Mouse (Mus musculus): ENCODE results near the gene Amdhd1. TPM values are rescaled to one million over a fixed set of nuclear protein-coding genes. Genes with fewer than 3 reads are reported as not detected.

The Amdhd1 gene
- polyA plus RNA-seq, 1 experiment = 0.14 TPM

GRCm38 (mm10) chr10:93520994-93521393 is 18.8 kb downstream of the Amdhd1 start:
- Histone ChIP-seq H3K4me2 (ENCODE audit: low read depth) (no peak overlapping the region), H3K4me3 (no peak overlapping the region)

DNA sequence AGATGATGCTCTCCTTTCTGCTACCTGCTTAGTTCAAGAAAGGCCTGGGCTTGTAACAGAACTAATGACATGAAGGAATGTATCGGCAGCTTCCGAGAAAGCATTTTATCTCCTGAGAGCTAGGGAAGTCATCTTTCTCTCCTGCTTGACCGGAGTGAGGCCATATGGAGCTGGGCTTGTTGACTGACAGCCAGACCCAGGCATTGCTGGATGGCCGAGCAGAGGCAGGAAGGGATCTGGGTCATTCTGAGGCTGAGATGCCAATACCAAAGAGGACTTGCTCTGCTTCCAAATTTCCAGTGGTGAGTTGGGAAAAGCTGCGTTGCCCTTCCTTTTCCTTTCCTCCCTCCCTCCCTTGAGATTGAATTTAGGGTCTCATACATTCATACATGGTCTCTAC is 20.1 kb downstream of the Amdhd1 start:
- TF ChIP-seq E2F4 (IDR thresholded peaks at IDR 0.05; ENCODE audit: insufficient read depth) = no peak
- H3K4me3 ChIP-seq = no peak overlapping the region
- H3K27me3 ChIP-seq (ENCODE audit: control insufficient read depth, insufficient read depth, insufficient read length) = no peaks in the 10 kb centered on the region
- no peak overlapping the region for H3K4me2 ChIP-seq (ENCODE audit: low read depth)
- H3ac ChIP-seq (ENCODE audit: control insufficient read depth, insufficient read length) = no peak overlapping the region
- H3K36me3 ChIP-seq (ENCODE audit: control insufficient read depth, insufficient read depth) = no peaks in the 10 kb centered on the region
- H3K79me2 ChIP-seq (ENCODE audit: control insufficient read depth, insufficient read depth) = no peaks in the 10 kb centered on the region

More at GRCm38 (mm10) chr10:93520994-93521393, 18.8 kb downstream of the Amdhd1 start:
- TF ChIP-seq POLR2AphosphoS2 (IDR thresholded peaks at IDR 0.05; ENCODE audit: insufficient read length, low read depth) (no peak), MYOD1 (IDR thresholded peaks at IDR 0.05; ENCODE audit: control insufficient read depth in 1 of 3, insufficient read length in 2 of 3, low read depth in 2 of 3) (no peak), TCF3 (IDR thresholded peaks at IDR 0.05; ENCODE audit: insufficient read length, low read depth) (no peak), MAX (IDR thresholded peaks at IDR 0.05; ENCODE audit: low read depth) (no peak), POLR2A (IDR thresholded peaks at IDR 0.05; ENCODE audit: insufficient read length, low read depth) (no peak), SRF (IDR thresholded peaks at IDR 0.05; ENCODE audit: control insufficient read depth, insufficient read length, low read depth) (no peak), USF1 (IDR thresholded peaks at IDR 0.05; ENCODE audit: low read depth) (no peak), TCF12 (IDR thresholded peaks at IDR 0.05; ENCODE audit: insufficient read depth, poor library complexity, severe bottlenecking) (no peak), REST (IDR thresholded peaks at IDR 0.05; ENCODE audit: insufficient read depth, insufficient read length) (no peak), CEBPB (IDR thresholded peaks at IDR 0.05; ENCODE audit: insufficient read depth, poor library complexity, severe bottlenecking) (no peak), MYOG (IDR thresholded peaks at IDR 0.05; ENCODE audit: control insufficient read depth in 1 of 3, insufficient read depth in 1 of 3, insufficient read length in 2 of 3, low read depth in 2 of 3) (no peak), E2F4 (IDR thresholded peaks at IDR 0.05; ENCODE audit: insufficient read depth) (no peak)
- Histone ChIP-seq H3K79me2 (ENCODE audit: control insufficient read depth, insufficient read depth) (no peaks in the 10 kb centered on the region), H3K27me3 (ENCODE audit: control insufficient read depth, insufficient read depth, insufficient read length) (no peaks in the 10 kb centered on the region), H3K36me3 (ENCODE audit: control insufficient read depth, insufficient read depth) (no peaks in the 10 kb centered on the region), H3ac (ENCODE audit: control insufficient read depth, insufficient read length) (no peak overlapping the region)

DNA sequence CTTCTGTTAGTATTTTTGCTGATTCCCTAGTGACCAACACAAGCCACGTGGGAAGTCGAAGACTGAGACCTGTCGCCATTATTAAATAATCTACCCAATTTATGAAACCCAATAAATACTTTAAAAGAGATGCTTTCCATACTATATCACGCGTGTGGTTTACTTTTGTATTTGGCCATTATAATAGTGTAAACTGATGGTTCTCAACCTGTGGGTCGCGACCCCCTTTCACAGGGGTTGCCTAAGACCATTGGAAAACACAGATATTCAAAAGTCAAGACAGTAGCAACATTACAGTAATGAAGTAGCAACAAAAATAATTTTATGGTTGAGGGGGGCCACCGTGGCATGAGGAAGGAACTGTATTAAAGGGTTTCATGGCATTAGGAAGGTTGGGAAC is 20.7 kb downstream of the Amdhd1 start:
- H3K79me2 ChIP-seq (ENCODE audit: control insufficient read depth, insufficient read depth) = no peaks in the 10 kb centered on the region
- TF ChIP-seq TCF12 (IDR thresholded peaks at IDR 0.05; ENCODE audit: insufficient read depth, poor library complexity, severe bottlenecking) (no peak), SRF (IDR thresholded peaks at IDR 0.05; ENCODE audit: control insufficient read depth, insufficient read length, low read depth) (no peak), MAX (IDR thresholded peaks at IDR 0.05; ENCODE audit: low read depth) (no peak), CEBPB (IDR thresholded peaks at IDR 0.05; ENCODE audit: insufficient read depth, poor library complexity, severe bottlenecking) (no peak), MYOD1 (IDR thresholded peaks at IDR 0.05; ENCODE audit: control insufficient read depth in 1 of 3, insufficient read length in 2 of 3, low read depth in 2 of 3) (no peak), MYOG (IDR thresholded peaks at IDR 0.05; ENCODE audit: control insufficient read depth in 1 of 3, insufficient read depth in 1 of 3, insufficient read length in 2 of 3, low read depth in 2 of 3) (no peak), E2F4 (IDR thresholded peaks at IDR 0.05; ENCODE audit: insufficient read depth) (no peak), POLR2AphosphoS2 (IDR thresholded peaks at IDR 0.05; ENCODE audit: insufficient read length, low read depth) (no peak), USF1 (IDR thresholded peaks at IDR 0.05; ENCODE audit: low read depth) (no peak), TCF3 (IDR thresholded peaks at IDR 0.05; ENCODE audit: insufficient read length, low read depth) (no peak), POLR2A (IDR thresholded peaks at IDR 0.05; ENCODE audit: insufficient read length, low read depth) (no peak)
- H3K36me3 ChIP-seq (ENCODE audit: control insufficient read depth, insufficient read depth) = no peaks in the 10 kb centered on the region
- H3K4me3 ChIP-seq = no peak overlapping the region
- no peak overlapping the region for H3ac ChIP-seq (ENCODE audit: control insufficient read depth, insufficient read length)
- no peaks in the 10 kb centered on the region for H3K27me3 ChIP-seq (ENCODE audit: control insufficient read depth, insufficient read depth, insufficient read length)
- no peak overlapping the region for H3K4me2 ChIP-seq (ENCODE audit: low read depth)

DNA sequence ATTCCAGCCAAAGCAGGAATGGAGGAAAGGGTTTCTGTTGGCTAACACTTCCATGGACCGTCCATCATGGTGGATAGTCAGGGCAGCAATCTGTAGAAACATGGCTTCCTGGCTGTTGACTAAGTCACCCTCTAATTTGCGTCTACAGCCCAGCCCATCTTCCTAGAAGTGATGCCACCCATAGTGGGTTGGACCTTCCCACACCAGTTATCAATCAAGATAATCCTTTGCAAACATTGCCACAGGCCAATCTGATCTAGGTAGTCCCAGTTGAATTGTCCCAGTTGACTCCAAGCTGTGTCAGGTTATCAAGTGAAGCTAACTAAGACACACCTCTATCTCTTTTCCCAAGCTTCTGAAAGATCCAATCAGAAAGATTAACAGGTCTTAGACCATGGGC is 21.2 kb downstream of the Amdhd1 start:
- TF ChIP-seq TCF3 (IDR thresholded peaks at IDR 0.05; ENCODE audit: insufficient read length, low read depth) (no peak), POLR2AphosphoS2 (IDR thresholded peaks at IDR 0.05; ENCODE audit: insufficient read length, low read depth) (no peak), MYOD1 (IDR thresholded peaks at IDR 0.05; ENCODE audit: control insufficient read depth in 1 of 3, insufficient read length in 2 of 3, low read depth in 2 of 3) (no peak), MAX (IDR thresholded peaks at IDR 0.05; ENCODE audit: low read depth) (no peak), MYOG (IDR thresholded peaks at IDR 0.05; ENCODE audit: control insufficient read depth in 1 of 3, insufficient read depth in 1 of 3, insufficient read length in 2 of 3, low read depth in 2 of 3) (no peak), TCF12 (IDR thresholded peaks at IDR 0.05; ENCODE audit: insufficient read depth, poor library complexity, severe bottlenecking) (no peak), POLR2A (IDR thresholded peaks at IDR 0.05; ENCODE audit: insufficient read length, low read depth) (no peak), E2F4 (IDR thresholded peaks at IDR 0.05; ENCODE audit: insufficient read depth) (no peak), REST (IDR thresholded peaks at IDR 0.05; ENCODE audit: insufficient read depth, insufficient read length) (no peak), USF1 (IDR thresholded peaks at IDR 0.05; ENCODE audit: low read depth) (no peak), CEBPB (IDR thresholded peaks at IDR 0.05; ENCODE audit: insufficient read depth, poor library complexity, severe bottlenecking) (no peak), SRF (IDR thresholded peaks at IDR 0.05; ENCODE audit: control insufficient read depth, insufficient read length, low read depth) (no peak)
- H3K4me2 ChIP-seq (ENCODE audit: low read depth) = no peak overlapping the region
- H3K79me2 ChIP-seq (ENCODE audit: control insufficient read depth, insufficient read depth) = no peaks in the 10 kb centered on the region
- H3K4me3 ChIP-seq = no peak overlapping the region
- H3ac ChIP-seq (ENCODE audit: control insufficient read depth, insufficient read length) = no peak overlapping the region
- H3K36me3 ChIP-seq (ENCODE audit: control insufficient read depth, insufficient read depth) = no peaks in the 10 kb centered on the region
- H3K27me3 ChIP-seq (ENCODE audit: control insufficient read depth, insufficient read depth, insufficient read length) = no peaks in the 10 kb centered on the region

DNA sequence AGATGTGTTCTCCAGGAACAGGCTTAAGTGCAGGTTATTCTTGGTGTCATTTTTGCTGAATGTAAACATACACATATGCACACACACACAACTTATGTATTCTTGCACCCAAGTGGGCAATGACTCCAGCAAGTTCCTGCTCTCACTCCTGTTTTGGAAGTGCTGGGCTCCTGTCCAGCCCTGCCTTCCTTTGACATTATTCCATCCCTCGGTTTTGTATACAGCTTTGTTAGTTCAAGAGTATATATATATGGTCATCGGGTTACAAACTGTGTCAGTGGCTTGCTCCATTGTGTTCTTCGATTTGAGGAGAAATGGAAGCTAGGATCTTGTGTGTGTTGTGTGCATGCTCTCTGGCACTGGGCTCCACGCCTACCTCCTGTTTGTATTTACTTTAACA is 21.6 kb downstream of the Amdhd1 start:
- TF ChIP-seq USF1 (IDR thresholded peaks at IDR 0.05; ENCODE audit: low read depth) = no peak
- no peak for TF ChIP-seq MAX (IDR thresholded peaks at IDR 0.05; ENCODE audit: low read depth)
- no peak for TF ChIP-seq SRF (IDR thresholded peaks at IDR 0.05; ENCODE audit: control insufficient read depth, insufficient read length, low read depth)
- no peak for TF ChIP-seq TCF12 (IDR thresholded peaks at IDR 0.05; ENCODE audit: insufficient read depth, poor library complexity, severe bottlenecking)
- Histone ChIP-seq H3K4me3 (no peak overlapping the region), H3K27me3 (ENCODE audit: control insufficient read depth, insufficient read depth, insufficient read length) (no peaks in the 10 kb centered on the region), H3K79me2 (ENCODE audit: control insufficient read depth, insufficient read depth) (no peaks in the 10 kb centered on the region), H3K36me3 (ENCODE audit: control insufficient read depth, insufficient read depth) (no peaks in the 10 kb centered on the region), H3ac (ENCODE audit: control insufficient read depth, insufficient read length) (no peak overlapping the region), H3K4me2 (ENCODE audit: low read depth) (no peak overlapping the region)
